In the genomic region with DNA sequence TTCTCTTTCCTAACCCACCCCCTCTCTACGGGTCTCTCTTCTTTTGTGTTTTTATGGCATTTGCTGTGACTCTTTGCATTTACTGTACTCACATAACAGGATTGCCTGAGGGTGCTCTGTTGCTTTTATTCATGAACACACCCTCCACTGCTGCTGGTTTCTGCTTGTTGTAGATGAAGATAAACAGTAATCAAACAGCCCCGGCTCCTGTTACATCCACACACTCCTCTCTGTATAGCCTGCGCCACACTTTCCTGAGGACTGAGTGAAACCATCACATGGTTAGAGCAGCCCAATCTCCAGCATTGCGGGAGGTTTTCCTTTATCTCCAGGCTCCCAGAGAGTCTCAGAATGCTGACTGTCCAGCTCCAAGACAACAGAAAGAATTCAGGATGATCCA, we compare ENCODE assay signal across 16 mouse cellular contexts.
DNase-seq lines count a peak whose midpoint lies in the region; ATAC-seq and TF ChIP-seq lines count a peak whose summit lies in the region.
"Had no signal": no experiment of that assay in that cellular context is flagged by ENCODE, and none has a peak within 500 bp of the region (broad histone marks: within the 10 kb centered on the region; RNA-seq: fewer than 3 reads in every experiment).

No protein-coding gene starts in this region.

- intact Hi-C loops in heart, postnatal 25 days (cut with DNase I): no loop called here

- WGBS in heart, embryonic 15.5 days: 45% methylated on average over 4 of the region's 4 CpGs
- WGBS in kidney, postnatal 0 days: 39% methylated on average over 4 of the region's 4 CpGs
- 44% methylated on average over 4 of the region's 4 CpGs for WGBS in kidney, adult 2 months
- WGBS in embryonic facial prominence, embryonic 12.5 days: 55% methylated on average over 4 of the region's 4 CpGs
- WGBS in embryonic facial prominence, embryonic 14.5 days: 36% methylated on average over 4 of the region's 4 CpGs

- no peaks in the 10 kb centered on the region for H3K27me3 ChIP-seq in heart, embryonic 15.5 days
- H3K27me3 ChIP-seq in kidney, postnatal 0 days (ENCODE audit: insufficient read depth, low read length): no peaks in the 10 kb centered on the region
- H3K27me3 ChIP-seq in kidney, adult 2 months (replicated peaks; ENCODE audit: control insufficient read depth, insufficient read depth, low read length): no peaks in the 10 kb centered on the region
- H3K27me3 ChIP-seq in embryonic facial prominence, embryonic 12.5 days: no peaks in the 10 kb centered on the region
- H3K27me3 ChIP-seq in embryonic facial prominence, embryonic 14.5 days (replicated peaks; ENCODE audit: control insufficient read depth, insufficient read depth, low read length): no peaks in the 10 kb centered on the region
- H3K27me3 ChIP-seq: forebrain, embryonic 15.5 days had no signal

- no peaks in the 10 kb centered on the region for H3K4me1 ChIP-seq in heart, embryonic 15.5 days (replicated peaks)
- no peaks in the 10 kb centered on the region for H3K4me1 ChIP-seq in kidney, postnatal 0 days (replicated peaks; ENCODE audit: insufficient read depth, low read length)
- H3K4me1 ChIP-seq in kidney, adult 2 months (ENCODE audit: control insufficient read depth, insufficient read depth, low read length): no peaks in the 10 kb centered on the region
- no peaks in the 10 kb centered on the region for H3K4me1 ChIP-seq in embryonic facial prominence, embryonic 12.5 days
- no peaks in the 10 kb centered on the region for H3K4me1 ChIP-seq in embryonic facial prominence, embryonic 14.5 days (ENCODE audit: control insufficient read depth, insufficient read depth, low read length)

- DNase-seq in heart, postnatal 25 days (ENCODE audit: low spot score): no peak
- peak; percentile 15 for DNase-seq in kidney, postnatal 0 days (ENCODE audit: low spot score)
- no peak for DNase-seq in kidney, adult 2 months
- peak; percentile 51 for DNase-seq in embryonic facial prominence, embryonic 14.5 days (ENCODE audit: low spot score)
- DNase-seq: adrenal gland, adult 2 months; adrenal gland, postnatal 36 days; cerebellum, adult 2 months; cerebellum, postnatal 10 days; gastrocnemius, postnatal 36 days; heart, adult 18-20 months; heart, postnatal 36 days had no signal

- no peak for TF ChIP-seq CTCF in kidney, postnatal 0 days (IDR thresholded peaks at IDR 0.05; ENCODE audit: low read depth)
- no peak for TF ChIP-seq CTCF in kidney, adult 2 months (conservative IDR thresholded peaks at IDR 0.05; ENCODE audit: insufficient read depth, insufficient read length, low read depth, low read length)

- no peak for TF ChIP-seq POLR2A in kidney, adult 2 months (IDR thresholded peaks at IDR 0.05; ENCODE audit: low read depth, low read length)

- H3K9ac ChIP-seq in heart, embryonic 15.5 days: no peak overlapping the region
- H3K9ac ChIP-seq in kidney, postnatal 0 days (ENCODE audit: low read depth, low read length): no peak overlapping the region
- H3K9ac ChIP-seq in embryonic facial prominence, embryonic 12.5 days: no peak overlapping the region
- no peak overlapping the region for H3K9ac ChIP-seq in embryonic facial prominence, embryonic 14.5 days (ENCODE audit: low read depth, low read length)
- H3K9ac ChIP-seq: forebrain, embryonic 15.5 days had no signal

- ATAC-seq in heart, embryonic 15.5 days (replicated peaks; ENCODE audit: insufficient number of reproducible peaks, insufficient read depth, low FRiP score, low read depth): 0 out of 2 replicates have a peak, but pooled peaks have one; percentile 24
- ATAC-seq in kidney, postnatal 0 days (replicated peaks; ENCODE audit: low FRiP score, low read depth): no peak
- ATAC-seq in embryonic facial prominence, embryonic 12.5 days (ENCODE audit: insufficient number of reproducible peaks, insufficient read depth, low FRiP score, low TSS enrichment): peak; percentile 64; the same call in 1 of the 2 replicates
- no peak for ATAC-seq in embryonic facial prominence, embryonic 14.5 days (ENCODE audit: low read depth)
- ATAC-seq: forebrain, embryonic 15.5 days; hindbrain, postnatal 0 days had no signal

- H3K27ac ChIP-seq in heart, embryonic 15.5 days: no peak overlapping the region
- H3K27ac ChIP-seq in kidney, postnatal 0 days: no peak overlapping the region
- H3K27ac ChIP-seq in kidney, adult 2 months (ENCODE audit: insufficient read depth, low read depth, low read length): no peak overlapping the region
- no peak overlapping the region for H3K27ac ChIP-seq in embryonic facial prominence, embryonic 12.5 days
- no peak overlapping the region for H3K27ac ChIP-seq in embryonic facial prominence, embryonic 14.5 days (replicated peaks; ENCODE audit: low read depth, low read length)
- H3K27ac ChIP-seq: forebrain, embryonic 15.5 days; hindbrain, postnatal 0 days had no signal

- H3K4me2 ChIP-seq in heart, embryonic 15.5 days: no peak overlapping the region
- no peak overlapping the region for H3K4me2 ChIP-seq in kidney, postnatal 0 days (ENCODE audit: low read length)
- H3K4me2 ChIP-seq in embryonic facial prominence, embryonic 12.5 days (replicated peaks): no peak overlapping the region
- no peak overlapping the region for H3K4me2 ChIP-seq in embryonic facial prominence, embryonic 14.5 days (ENCODE audit: low read depth, low read length)
- H3K4me2 ChIP-seq: forebrain, embryonic 15.5 days; heart, embryonic 11.5 days had no signal

- H3K36me3 ChIP-seq in heart, embryonic 15.5 days: no peaks in the 10 kb centered on the region
- no peaks in the 10 kb centered on the region for H3K36me3 ChIP-seq in kidney, postnatal 0 days (ENCODE audit: insufficient read depth, low read length)
- no peaks in the 10 kb centered on the region for H3K36me3 ChIP-seq in kidney, adult 2 months (ENCODE audit: control insufficient read depth, insufficient read depth, low read length)
- no peaks in the 10 kb centered on the region for H3K36me3 ChIP-seq in embryonic facial prominence, embryonic 12.5 days
- H3K36me3 ChIP-seq in embryonic facial prominence, embryonic 14.5 days (ENCODE audit: control insufficient read depth, insufficient read depth, low read length): no peaks in the 10 kb centered on the region
- H3K36me3 ChIP-seq: forebrain, embryonic 15.5 days had no signal

- no peaks in the 10 kb centered on the region for H3K9me3 ChIP-seq in heart, embryonic 15.5 days (replicated peaks)
- H3K9me3 ChIP-seq in kidney, postnatal 0 days (replicated peaks; ENCODE audit: low read length): no peaks in the 10 kb centered on the region
- H3K9me3 ChIP-seq in embryonic facial prominence, embryonic 12.5 days: no peaks in the 10 kb centered on the region
- no peaks in the 10 kb centered on the region for H3K9me3 ChIP-seq in embryonic facial prominence, embryonic 14.5 days (ENCODE audit: control insufficient read depth, low read length)
- H3K9me3 ChIP-seq: forebrain, embryonic 15.5 days had no signal

- no peak overlapping the region for H3K4me3 ChIP-seq in heart, embryonic 15.5 days
- no peak overlapping the region for H3K4me3 ChIP-seq in kidney, postnatal 0 days (replicated peaks; ENCODE audit: low read depth, low read length)
- H3K4me3 ChIP-seq in kidney, adult 2 months (ENCODE audit: insufficient read depth, low read depth, low read length): no peak overlapping the region
- no peak overlapping the region for H3K4me3 ChIP-seq in embryonic facial prominence, embryonic 12.5 days
- H3K4me3 ChIP-seq in embryonic facial prominence, embryonic 14.5 days (ENCODE audit: low read depth, low read length): no peak overlapping the region
- H3K4me3 ChIP-seq: forebrain, embryonic 15.5 days had no signal

Comparison
In these comparisons a context has a peak if more than half of its experiments do, and no peak if none do; other contexts are left out.
1. ATAC-seq: peak in heart, embryonic 15.5 days (single experiment) and embryonic facial prominence, embryonic 12.5 days (single experiment); none in kidney, postnatal 0 days (single experiment) and embryonic facial prominence, embryonic 14.5 days (single experiment).
2. DNase-seq: peak in kidney, postnatal 0 days (single experiment) and embryonic facial prominence, embryonic 14.5 days (single experiment); none in heart, postnatal 25 days (single experiment) and kidney, adult 2 months (single experiment).